Mouse (Mus musculus): ENCODE data around the gene Birc2. TPM values are rescaled to one million over a fixed set of nuclear protein-coding genes. Genes with fewer than 3 reads are reported as not detected.

Gene Birc2
- total and polyA plus RNA-seq, 3 experiments = 29.6 to 33.0 TPM; not detected in 1

- no peak overlapping the region for H3K9ac ChIP-seq (ENCODE audit: control insufficient read depth, low read depth, low read length, poor library complexity, severe bottlenecking)
- TF ChIP-seq USF2 (IDR thresholded peaks at IDR 0.05; ENCODE audit: borderline replicate concordance in 1 of 2, insufficient read depth in 1 of 2, low read depth in 1 of 2, low read length in 2 of 2) = no peak
- no peak for TF ChIP-seq E2F4 (IDR thresholded peaks at IDR 0.05; ENCODE audit: borderline replicate concordance, low read depth, low read length)
- no peak for TF ChIP-seq NELFE (IDR thresholded peaks at IDR 0.05; ENCODE audit: low read depth, low read length)
- 0 out of 2 replicates have a peak, but pooled peaks have one; percentile 77 for TF ChIP-seq CHD1 (IDR thresholded peaks at IDR 0.05; ENCODE audit: low read depth, low read length)
- TF ChIP-seq SMC3 (IDR thresholded peaks at IDR 0.05; ENCODE audit: low read depth, low read length) = no peak
- peak; percentile 34; the same call in 1 of the 2 replicates for TF ChIP-seq RCOR1 (IDR thresholded peaks at IDR 0.05; ENCODE audit: low read depth, low read length)
- 0 out of 2 replicates have a peak, but pooled peaks have one; percentile 19 for TF ChIP-seq JUND (IDR thresholded peaks at IDR 0.05; ENCODE audit: low read depth, low read length)
- TF ChIP-seq MYC (IDR thresholded peaks at IDR 0.05; ENCODE audit: low read depth, low read length) = peak; percentile 42; the same call in 1 of the 2 replicates
- TF ChIP-seq ZC3H11A (IDR thresholded peaks at IDR 0.05; ENCODE audit: low read depth, low read length) = no peak
- TF ChIP-seq USF1 (IDR thresholded peaks at IDR 0.05; ENCODE audit: low read depth, low read length) = no peak
Observed at GRCm38 (mm10) chr9:7835302-7835701, 1.6 kb downstream of the Birc2 start.

GRCm38 (mm10) chr9:7833421-7833820 is 3.4 kb downstream of the Birc2 start:
- TF ChIP-seq ZKSCAN1 (IDR thresholded peaks at IDR 0.05; ENCODE audit: low read depth, low read length) = no peak
- TF ChIP-seq MXI1 (IDR thresholded peaks at IDR 0.05; ENCODE audit: low read depth, low read length) = no peak
- 0 out of 6 replicates have a peak, but pooled peaks of 1 of the 3 experiments have one; percentile 16 for TF ChIP-seq CTCF (IDR thresholded peaks at IDR 0.05 in 2 of 3, conservative IDR thresholded peaks at IDR 0.05 in 1 of 3; ENCODE audit: control insufficient read depth in 1 of 3, insufficient read depth in 1 of 3, low read depth in 2 of 3, low read length in 3 of 3, poor library complexity in 1 of 3, severe bottlenecking in 1 of 3)
- H3K4me3 ChIP-seq (ENCODE audit: control insufficient read depth in 1 of 2, insufficient read depth in 1 of 2, low read depth in 2 of 2, low read length in 2 of 2) = peak overlapping the region in 1 of 2 experiments; percentile 2; a peak in 1 of 4 replicates
- H3K4me1 ChIP-seq (ENCODE audit: control insufficient read depth in 1 of 2, insufficient read depth in 2 of 2, low read length in 2 of 2) = peaks cover 20 to 33% of the 10 kb centered on the region in 2 experiments
- no peaks in the 10 kb centered on the region for H3K9me3 ChIP-seq (replicated peaks; ENCODE audit: insufficient read depth, low read length)
- no peaks in the 10 kb centered on the region for H3K27me3 ChIP-seq (ENCODE audit: control insufficient read depth in 1 of 2, insufficient read depth in 2 of 2, low read length in 2 of 2)
- peaks cover 3 to 57% of the 10 kb centered on the region in 2 experiments; a peak in 3 of 4 replicates for H3K36me3 ChIP-seq (ENCODE audit: control insufficient read depth in 1 of 2, insufficient read depth in 2 of 2, low read length in 2 of 2)
- no peak overlapping the region; the same call in 1 of the 2 replicates for H3K9ac ChIP-seq (ENCODE audit: control insufficient read depth, low read depth, low read length, poor library complexity, severe bottlenecking)
- H3K79me2 ChIP-seq (ENCODE audit: control insufficient read depth, insufficient read depth, low read length, poor library complexity) = peaks cover 49% of the 10 kb centered on the region
- peak; percentile 49 for DNase-seq (ENCODE audit: low read depth, low spot score)
- no peak overlapping the region for H3K27ac ChIP-seq (ENCODE audit: control insufficient read depth, low read depth, low read length)

More at GRCm38 (mm10) chr9:7835302-7835701, 1.6 kb downstream of the Birc2 start:
- Histone ChIP-seq H3K36me3 (ENCODE audit: control insufficient read depth in 1 of 2, insufficient read depth in 2 of 2, low read length in 2 of 2) (peaks cover 3 to 44% of the 10 kb centered on the region in 2 experiments; a peak in 3 of 4 replicates), H3K27ac (ENCODE audit: control insufficient read depth, low read depth, low read length) (no peak overlapping the region), H3K4me1 (ENCODE audit: control insufficient read depth in 1 of 2, insufficient read depth in 2 of 2, low read length in 2 of 2) (peaks cover 13 to 21% of the 10 kb centered on the region in 2 experiments), H3K27me3 (ENCODE audit: control insufficient read depth in 1 of 2, insufficient read depth in 2 of 2, low read length in 2 of 2) (no peaks in the 10 kb centered on the region), H3K4me3 (ENCODE audit: control insufficient read depth in 1 of 2, insufficient read depth in 1 of 2, low read depth in 2 of 2, low read length in 2 of 2) (peak overlapping the region in 1 of 2 experiments; percentile 88; a peak in 2 of 4 replicates), H3K79me2 (ENCODE audit: control insufficient read depth, insufficient read depth, low read length, poor library complexity) (peaks cover 36% of the 10 kb centered on the region), H3K9me3 (replicated peaks; ENCODE audit: insufficient read depth, low read length) (no peaks in the 10 kb centered on the region)
- peak; percentile 28 for DNase-seq (ENCODE audit: low read depth, low spot score)
